ENCODE assay signal across 17 mouse cellular contexts in genomic region chr6:10803383-10803782, GRCm38 (mm10).
"Had no signal": no experiment of that assay in that cellular context is flagged by ENCODE, and none has a peak within 500 bp of the region (broad histone marks: within the 10 kb centered on the region; RNA-seq: fewer than 3 reads in every experiment).

No protein-coding gene starts in this region.

- H3K27me3 ChIP-seq: neural tube, embryonic 12.5 days; neural tube, embryonic 13.5 days; neural tube, embryonic 15.5 days; stomach, embryonic 15.5 days had no signal

- DNase-seq: retina, postnatal 1 day; right cerebral cortex, adult 18-20 months; right cerebral cortex, postnatal 14 days; right cerebral cortex, postnatal 25 days; right cerebral cortex, postnatal 4 days; spleen, adult 18-20 months; thymus, adult 18-20 months; thymus, adult 2 months; thymus, postnatal 14 days; thymus, postnatal 25 days; thymus, postnatal 36 days; thymus, postnatal 4 days had no signal

- H3K9ac ChIP-seq: neural tube, embryonic 12.5 days; neural tube, embryonic 13.5 days; neural tube, embryonic 15.5 days; stomach, embryonic 15.5 days had no signal

- H3K27ac ChIP-seq: neural tube, embryonic 12.5 days; neural tube, embryonic 13.5 days; neural tube, embryonic 15.5 days; stomach, embryonic 15.5 days; stomach, postnatal 0 days had no signal

- H3K4me1 ChIP-seq: neural tube, embryonic 12.5 days; neural tube, embryonic 13.5 days; neural tube, embryonic 15.5 days; stomach, embryonic 15.5 days had no signal

- H3K4me2 ChIP-seq: neural tube, embryonic 12.5 days; neural tube, embryonic 13.5 days; neural tube, embryonic 15.5 days; stomach, embryonic 15.5 days had no signal

- H3K36me3 ChIP-seq: neural tube, embryonic 12.5 days; neural tube, embryonic 13.5 days; neural tube, embryonic 15.5 days; stomach, embryonic 15.5 days had no signal

- H3K9me3 ChIP-seq: neural tube, embryonic 12.5 days; neural tube, embryonic 13.5 days; neural tube, embryonic 15.5 days; stomach, embryonic 15.5 days had no signal

- H3K4me3 ChIP-seq: neural tube, embryonic 12.5 days; neural tube, embryonic 13.5 days; neural tube, embryonic 15.5 days; stomach, embryonic 15.5 days had no signal
